Mouse (Mus musculus): ENCODE data around the gene Pphln1. TPM values are rescaled to one million over a fixed set of nuclear protein-coding genes. Genes with fewer than 3 reads are reported as not detected.

Pphln1 gene
- total and polyA plus RNA-seq, 2 experiments from 2014 or later = 11.1 to 22.6 TPM

DNA sequence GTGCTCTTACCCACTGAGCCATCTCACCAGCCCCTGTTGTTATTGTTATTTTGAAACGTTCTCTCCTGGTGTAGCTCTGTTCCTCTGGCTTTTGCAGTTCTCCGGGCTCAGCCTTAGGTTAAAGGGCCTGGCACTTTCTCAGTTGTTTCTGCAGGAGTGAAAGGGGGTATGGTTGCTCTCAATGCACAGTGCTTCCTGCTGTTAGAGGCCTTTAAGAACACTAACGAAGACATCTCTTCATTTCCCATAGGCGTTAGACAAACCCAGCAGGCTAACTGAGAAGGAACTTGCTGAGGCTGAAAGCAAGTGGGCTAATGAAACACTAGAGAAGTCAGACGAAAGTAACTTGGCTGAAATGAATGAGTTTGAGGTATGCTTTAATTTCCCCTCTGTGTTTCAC lies 61.3 kb downstream of the Pphln1 start:
- no peak overlapping the region for H3K9ac ChIP-seq (replicated peaks; ENCODE audit: low read depth, low read length)
- H3K36me3 ChIP-seq (replicated peaks; ENCODE audit: control insufficient read depth, insufficient read depth, low read length) = peaks cover 12% of the 10 kb centered on the region; the same call in 1 of the 2 replicates
- no peak overlapping the region for H3K27ac ChIP-seq (ENCODE audit: low read depth)
- TF ChIP-seq CTCF (IDR thresholded peaks at IDR 0.05; ENCODE audit: low read depth) = no peak
- TF ChIP-seq EP300 (IDR thresholded peaks at IDR 0.05; ENCODE audit: low read depth) = no peak
- no peaks in the 10 kb centered on the region for H3K9me3 ChIP-seq (replicated peaks; ENCODE audit: control insufficient read depth, low read length)
- H3K4me3 ChIP-seq (ENCODE audit: low read depth, low read length) = no peak overlapping the region
- ATAC-seq (ENCODE audit: insufficient read depth, low read depth) = no peak
- WGBS = 79% methylated on average over 5 of the region's 5 CpGs
- no peaks in the 10 kb centered on the region for H3K4me1 ChIP-seq (ENCODE audit: control insufficient read depth, insufficient read depth)
- DNase-seq (ENCODE audit: low spot score) = no peak
- H3K27me3 ChIP-seq (ENCODE audit: control insufficient read depth, insufficient read depth, low read length) = no peaks in the 10 kb centered on the region
- no peak overlapping the region for H3K4me2 ChIP-seq (ENCODE audit: low read depth, low read length)

DNA sequence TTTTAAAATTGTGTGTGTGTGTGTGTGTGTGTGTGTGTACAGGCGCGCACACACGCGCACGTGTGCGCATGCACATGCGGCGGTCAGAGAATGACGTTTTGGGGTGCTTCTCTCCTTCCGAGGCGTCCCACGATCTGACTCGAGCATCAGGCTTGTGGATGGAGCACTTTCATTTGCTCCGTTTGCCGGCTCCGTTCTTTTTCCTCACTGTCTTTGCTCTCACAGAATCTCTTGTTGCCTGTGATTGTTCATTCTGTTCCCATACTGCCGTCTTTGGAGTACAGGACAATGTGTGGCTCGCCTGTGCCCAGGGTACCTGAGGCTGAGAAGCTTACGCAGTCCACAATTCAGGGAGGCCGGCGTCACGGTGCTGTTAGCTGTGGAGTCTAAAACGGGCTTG lies 62.9 kb downstream of the Pphln1 start:
- WGBS = 96% methylated on average over 23 of the region's 23 CpGs
- DNase-seq (ENCODE audit: low spot score) (no peak), ATAC-seq (ENCODE audit: insufficient read depth, low read depth) (no peak)
- H3K4me1 ChIP-seq (ENCODE audit: control insufficient read depth, insufficient read depth) = no peaks in the 10 kb centered on the region
- H3K27ac ChIP-seq (ENCODE audit: low read depth) = no peak overlapping the region
- H3K9ac ChIP-seq (replicated peaks; ENCODE audit: low read depth, low read length) = no peak overlapping the region
- H3K36me3 ChIP-seq (replicated peaks; ENCODE audit: control insufficient read depth, insufficient read depth, low read length) = peaks cover 20% of the 10 kb centered on the region
- H3K9me3 ChIP-seq (replicated peaks; ENCODE audit: control insufficient read depth, low read length) = no peaks in the 10 kb centered on the region
- no peak for TF ChIP-seq CTCF (IDR thresholded peaks at IDR 0.05; ENCODE audit: low read depth)
- TF ChIP-seq EP300 (IDR thresholded peaks at IDR 0.05; ENCODE audit: low read depth) = no peak
- H3K4me2 ChIP-seq (ENCODE audit: low read depth, low read length) = no peak overlapping the region
- H3K4me3 ChIP-seq (ENCODE audit: low read depth, low read length) = no peak overlapping the region
- no peaks in the 10 kb centered on the region for H3K27me3 ChIP-seq (ENCODE audit: control insufficient read depth, insufficient read depth, low read length)

DNA sequence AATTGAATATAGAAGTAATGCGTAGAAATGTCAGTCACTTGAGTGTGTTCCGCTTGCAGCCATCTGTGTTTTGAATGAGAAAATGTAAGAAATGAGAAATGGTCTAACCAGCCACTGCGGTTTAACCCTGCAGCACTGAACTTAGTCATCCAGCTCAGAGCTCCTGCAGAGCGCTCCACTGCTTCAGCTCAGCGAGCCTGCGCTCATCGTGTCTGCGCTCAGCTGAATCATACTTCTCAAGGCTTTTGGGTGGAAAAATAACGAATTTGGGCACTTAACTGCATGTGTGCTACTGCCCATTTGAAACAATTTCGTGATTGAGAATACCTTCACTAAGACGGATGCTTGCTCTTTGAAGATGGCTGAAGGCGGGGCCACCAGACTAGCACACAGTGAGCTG lies 73.5 kb downstream of the Pphln1 start:
- ATAC-seq (ENCODE audit: insufficient read depth, low read depth) (no peak), DNase-seq (ENCODE audit: low spot score) (no peak)
- no peak for TF ChIP-seq CTCF (IDR thresholded peaks at IDR 0.05; ENCODE audit: low read depth)
- Histone ChIP-seq H3K27ac (ENCODE audit: low read depth) (no peak overlapping the region), H3K9me3 (replicated peaks; ENCODE audit: control insufficient read depth, low read length) (no peaks in the 10 kb centered on the region), H3K4me1 (ENCODE audit: control insufficient read depth, insufficient read depth) (peaks cover 4% of the 10 kb centered on the region; the same call in 1 of the 2 replicates), H3K27me3 (ENCODE audit: control insufficient read depth, insufficient read depth, low read length) (no peaks in the 10 kb centered on the region), H3K4me3 (ENCODE audit: low read depth, low read length) (no peak overlapping the region), H3K4me2 (ENCODE audit: low read depth, low read length) (no peak overlapping the region), H3K36me3 (replicated peaks; ENCODE audit: control insufficient read depth, insufficient read depth, low read length) (0 out of 2 replicates have a peak, but pooled peaks cover 3% of the 10 kb centered on the region), H3K9ac (replicated peaks; ENCODE audit: low read depth, low read length) (no peak overlapping the region)
- 87% methylated on average over 12 of the region's 12 CpGs for WGBS

DNA sequence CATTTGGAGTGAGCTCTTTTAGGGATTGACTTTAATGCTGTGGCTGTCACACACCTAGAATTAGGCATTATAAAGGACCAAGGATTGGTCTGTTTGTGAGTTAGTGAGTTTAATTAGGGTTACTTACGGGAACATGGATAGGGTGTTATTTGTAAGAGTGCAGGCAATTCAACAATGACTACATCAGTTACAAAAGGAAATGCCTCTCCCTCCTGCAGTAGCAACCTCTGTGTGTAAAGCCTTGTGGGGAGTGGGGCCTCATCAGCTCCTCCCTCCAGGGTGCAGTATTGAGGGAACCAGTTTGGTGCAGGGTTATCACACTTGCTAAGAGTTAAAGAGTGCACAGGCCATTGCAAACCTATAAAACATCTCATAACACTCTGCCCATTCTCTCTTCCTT lies 73.9 kb downstream of the Pphln1 start:
- 0 out of 2 replicates have a peak, but pooled peaks cover 2% of the 10 kb centered on the region for H3K36me3 ChIP-seq (replicated peaks; ENCODE audit: control insufficient read depth, insufficient read depth, low read length)
- WGBS = 71% methylated on average over 1 of the region's 1 CpGs
- no peak overlapping the region for H3K4me2 ChIP-seq (ENCODE audit: low read depth, low read length)
- no peaks in the 10 kb centered on the region for H3K9me3 ChIP-seq (replicated peaks; ENCODE audit: control insufficient read depth, low read length)
- DNase-seq (ENCODE audit: low spot score) (no peak), ATAC-seq (ENCODE audit: insufficient read depth, low read depth) (no peak)
- H3K4me1 ChIP-seq (ENCODE audit: control insufficient read depth, insufficient read depth) = peaks cover 4% of the 10 kb centered on the region; the same call in 1 of the 2 replicates
- H3K27me3 ChIP-seq (ENCODE audit: control insufficient read depth, insufficient read depth, low read length) = no peaks in the 10 kb centered on the region
- H3K4me3 ChIP-seq (ENCODE audit: low read depth, low read length) = no peak overlapping the region
- TF ChIP-seq CTCF (IDR thresholded peaks at IDR 0.05; ENCODE audit: low read depth) = no peak
- TF ChIP-seq EP300 (IDR thresholded peaks at IDR 0.05; ENCODE audit: low read depth) = no peak
- H3K9ac ChIP-seq (replicated peaks; ENCODE audit: low read depth, low read length) = no peak overlapping the region
- H3K27ac ChIP-seq (ENCODE audit: low read depth) = no peak overlapping the region

DNA sequence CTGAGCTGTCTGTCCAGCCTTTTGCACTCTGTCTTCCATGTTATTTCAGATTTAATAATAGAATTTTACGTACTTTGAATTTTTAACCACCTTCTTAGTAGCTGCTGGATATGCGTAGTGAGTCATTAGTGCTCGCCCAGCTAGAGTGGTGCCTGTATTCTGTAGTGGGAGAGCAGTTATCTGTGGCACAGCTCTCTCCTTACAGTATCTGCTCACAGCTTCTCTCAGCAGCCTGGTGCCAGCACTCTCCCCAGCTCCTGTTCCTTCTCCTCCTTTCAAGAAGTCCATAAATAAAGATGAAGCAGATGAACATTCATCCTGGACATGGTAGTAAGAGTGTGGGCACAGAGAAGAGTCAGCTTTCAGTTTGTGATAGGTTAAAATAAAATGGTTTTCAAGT lies 76.1 kb downstream of the Pphln1 start:
- Histone ChIP-seq H3K27me3 (ENCODE audit: control insufficient read depth, insufficient read depth, low read length) (no peaks in the 10 kb centered on the region), H3K27ac (ENCODE audit: low read depth) (no peak overlapping the region), H3K36me3 (replicated peaks; ENCODE audit: control insufficient read depth, insufficient read depth, low read length) (no peaks in the 10 kb centered on the region), H3K4me3 (ENCODE audit: low read depth, low read length) (no peak overlapping the region), H3K9me3 (replicated peaks; ENCODE audit: control insufficient read depth, low read length) (no peaks in the 10 kb centered on the region), H3K9ac (replicated peaks; ENCODE audit: low read depth, low read length) (no peak overlapping the region), H3K4me2 (ENCODE audit: low read depth, low read length) (no peak overlapping the region), H3K4me1 (ENCODE audit: control insufficient read depth, insufficient read depth) (peaks cover 4% of the 10 kb centered on the region; the same call in 1 of the 2 replicates)
- TF ChIP-seq CTCF (IDR thresholded peaks at IDR 0.05; ENCODE audit: low read depth) (no peak), EP300 (IDR thresholded peaks at IDR 0.05; ENCODE audit: low read depth) (no peak)
- no peak for DNase-seq (ENCODE audit: low spot score)
- 43% methylated on average over 3 of the region's 3 CpGs for WGBS
- ATAC-seq (ENCODE audit: insufficient read depth, low read depth) = no peak

DNA sequence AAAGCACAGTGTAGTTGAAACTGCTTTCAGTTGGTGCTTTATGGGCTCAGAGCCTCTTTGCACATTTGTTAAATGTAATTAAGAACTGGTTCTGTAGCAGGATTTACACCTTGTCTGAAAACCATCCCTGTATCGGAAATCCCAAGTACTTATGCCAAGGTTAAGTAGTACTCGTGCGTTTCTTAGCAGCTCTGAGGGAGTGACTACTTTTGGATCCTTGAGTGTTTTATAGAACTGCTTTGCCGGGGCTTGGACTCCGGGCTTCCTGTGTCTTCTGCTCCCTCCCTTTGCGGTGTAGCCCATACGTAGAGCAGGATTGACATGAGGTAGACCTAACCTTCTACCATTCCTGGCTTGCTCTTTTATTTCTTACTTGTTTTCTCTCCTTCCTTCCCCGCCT lies 77.5 kb downstream of the Pphln1 start:
- Histone ChIP-seq H3K27ac (ENCODE audit: low read depth) (no peak overlapping the region), H3K9me3 (replicated peaks; ENCODE audit: control insufficient read depth, low read length) (no peaks in the 10 kb centered on the region), H3K4me3 (ENCODE audit: low read depth, low read length) (no peak overlapping the region), H3K4me1 (ENCODE audit: control insufficient read depth, insufficient read depth) (peaks cover 4% of the 10 kb centered on the region; the same call in 1 of the 2 replicates), H3K27me3 (ENCODE audit: control insufficient read depth, insufficient read depth, low read length) (no peaks in the 10 kb centered on the region), H3K4me2 (ENCODE audit: low read depth, low read length) (no peak overlapping the region), H3K36me3 (replicated peaks; ENCODE audit: control insufficient read depth, insufficient read depth, low read length) (no peaks in the 10 kb centered on the region), H3K9ac (replicated peaks; ENCODE audit: low read depth, low read length) (no peak overlapping the region)
- no peak for DNase-seq (ENCODE audit: low spot score)
- WGBS = 83% methylated on average over 8 of the region's 8 CpGs
- ATAC-seq (ENCODE audit: insufficient read depth, low read depth) = no peak
- TF ChIP-seq EP300 (IDR thresholded peaks at IDR 0.05; ENCODE audit: low read depth) = no peak
- TF ChIP-seq CTCF (IDR thresholded peaks at IDR 0.05; ENCODE audit: low read depth) = no peak

All from heart, postnatal 0 days (tissue).